Mouse (Mus musculus) cerebellum, postnatal 14 days (tissue): ENCODE measurements around the gene Opn4.

Experiments used
- DNase-seq, 2 experiments: peaks; one replicate each; pipeline ENCODE4 v3.0.0; 2021; ENCODE audit warnings: mixed read lengths in 2 of 2

Gene Opn4

GRCm38 (mm10) chr14:34599941-34600340 lies at the start of gene Opn4:
TSS of gene Opn4 (minus strand) at chr14:34600142.
- no peak for DNase-seq

- DNase-seq: no peak
Measured at GRCm38 (mm10) chr14:34647870-34648475, 48.0 kb upstream of the Opn4 start.

- no peak for DNase-seq
Measured at GRCm38 (mm10) chr14:34644140-34644539, 44.2 kb upstream of the Opn4 start.

- DNase-seq: no peak
Measured at GRCm38 (mm10) chr14:34635721-34636120, 35.8 kb upstream of the Opn4 start.

GRCm38 (mm10) chr14:34635192-34635591 lies 35.2 kb upstream of the Opn4 start:
- DNase-seq: no peak

GRCm38 (mm10) chr14:34632722-34633448 lies 32.9 kb upstream of the Opn4 start:
- DNase-seq: no peak

GRCm38 (mm10) chr14:34626824-34627223 lies 26.9 kb upstream of the Opn4 start:
- DNase-seq: no peak

- no peak for DNase-seq
Measured at GRCm38 (mm10) chr14:34623531-34624210, 23.7 kb upstream of the Opn4 start.

GRCm38 (mm10) chr14:34623074-34623473 lies 23.1 kb upstream of the Opn4 start:
- DNase-seq: no peak

- peak; percentile 45 to 48 for DNase-seq
Measured at GRCm38 (mm10) chr14:34620611-34621376, 20.9 kb upstream of the Opn4 start.

GRCm38 (mm10) chr14:34618808-34619207 lies 18.9 kb upstream of the Opn4 start:
- no peak for DNase-seq

- peak; percentile 90 to 93 for DNase-seq
Measured at GRCm38 (mm10) chr14:34616821-34617220, 16.9 kb upstream of the Opn4 start.

- no peak for DNase-seq
Measured at GRCm38 (mm10) chr14:34615625-34616024, 15.7 kb upstream of the Opn4 start.

GRCm38 (mm10) chr14:34615082-34615481 lies 15.1 kb upstream of the Opn4 start:
- no peak for DNase-seq

- DNase-seq: no peak
Measured at GRCm38 (mm10) chr14:34614551-34614950, 14.6 kb upstream of the Opn4 start.

- no peak for DNase-seq
Measured at GRCm38 (mm10) chr14:34613523-34613922, 13.6 kb upstream of the Opn4 start.

- peak; percentile 30 to 53 for DNase-seq
Measured at GRCm38 (mm10) chr14:34612222-34612621, 12.3 kb upstream of the Opn4 start.

GRCm38 (mm10) chr14:34611591-34611990 lies 11.6 kb upstream of the Opn4 start:
- no peak for DNase-seq

- no peak for DNase-seq
Measured at GRCm38 (mm10) chr14:34601910-34602309, 2.0 kb upstream of the Opn4 start.

- no peak for DNase-seq
Measured at GRCm38 (mm10) chr14:34595596-34596255, 4.2 kb downstream of the Opn4 start.

GRCm38 (mm10) chr14:34591741-34592535 lies 8.0 kb downstream of the Opn4 start:
- no peak for DNase-seq
